Mouse (Mus musculus) embryonic facial prominence, embryonic 12.5 days (tissue): ENCODE data around the gene Ssb. TPM values are rescaled to one million over a fixed set of nuclear protein-coding genes. Genes with fewer than 3 reads are reported as not detected.
A peak's percentile ranks its signal among the peaks of the same experiment; 100 is the strongest.

Source experiments
- ATAC-seq: fragments of 200-750 bp; cut with Nextera tagmentation; 2 replicates; pipeline ENCODE4 v1.8.0; 2017; ENCODE audit not compliant: insufficient number of reproducible peaks, insufficient read depth, low FRiP score, low TSS enrichment
- H3K27ac ChIP-seq: fragments of 300-500 bp; sonication (generic); 2 replicates; pipeline ENCODE4 v1.5.1; 2016; ENCODE audit warnings: mild to moderate bottlenecking
- H3K27me3 ChIP-seq: fragments of 300-500 bp; sonication (generic); 2 replicates; pipeline ENCODE4 v1.6.1; 2016; ENCODE audit warnings: mild to moderate bottlenecking, moderate library complexity
- H3K36me3 ChIP-seq: fragments of 300-500 bp; sonication (generic); 2 replicates; pipeline ENCODE4 v1.6.1; 2016; ENCODE audit warnings: mild to moderate bottlenecking
- H3K4me1 ChIP-seq: fragments of 300-500 bp; sonication (generic); 2 replicates; pipeline ENCODE4 v1.6.1; 2016
- H3K4me2 ChIP-seq: fragments of 300-500 bp; sonication (generic); replicated peaks from 2 replicates; pipeline ENCODE4 v1.6.1; 2016; ENCODE audit warnings: mild to moderate bottlenecking, moderate library complexity
- H3K4me3 ChIP-seq: fragments of 300-500 bp; sonication (generic); 2 replicates; pipeline ENCODE4 v1.5.1; 2016; ENCODE audit warnings: mild to moderate bottlenecking
- H3K9ac ChIP-seq: fragments of 300-500 bp; sonication (generic); 2 replicates; pipeline ENCODE4 v1.6.1; 2016; ENCODE audit warnings: mild to moderate bottlenecking, moderate library complexity
- H3K9me3 ChIP-seq: fragments of 300-500 bp; sonication (generic); 2 replicates; pipeline ENCODE4 v1.6.1; 2016; ENCODE audit warnings: mild to moderate bottlenecking, moderate library complexity
- WGBS: fragments of 180-500 bp; shearing (Covaris S2); methylation state at CpG from one replicate; pipeline ENCODE4 v1.1.7; 2016; 5-methylcytosine and 5-hydroxymethylcytosine counted together
- polyA plus RNA-seq: library from polyadenylated mRNA; unstranded; fragments of >200 nt; fragmentation: Nextera tagmentation; extraction: Ambion mirVana; gene quantifications from 2 replicates; pipeline ENCODE4 v1.2.1, GENCODE M21; 2016

Ssb gene
- polyA plus RNA-seq, 1 experiment from 2014 or later = 371 TPM

- Histone ChIP-seq H3K4me3 (no peak overlapping the region), H3K27ac (no peak overlapping the region), H3K9ac (no peak overlapping the region), H3K4me1 (0 out of 2 replicates have a peak, but pooled peaks cover under 1% of the 10 kb centered on the region), H3K36me3 (peaks cover 60% of the 10 kb centered on the region), H3K27me3 (no peaks in the 10 kb centered on the region), H3K9me3 (no peaks in the 10 kb centered on the region), H3K4me2 (no peak overlapping the region)
- no peak for ATAC-seq
- 88% methylated on average over 8 of the region's 8 CpGs for WGBS
Measured at GRCm38 (mm10) chr2:69830116-69830515, 31.2 kb upstream of the Ssb start.

DNA sequence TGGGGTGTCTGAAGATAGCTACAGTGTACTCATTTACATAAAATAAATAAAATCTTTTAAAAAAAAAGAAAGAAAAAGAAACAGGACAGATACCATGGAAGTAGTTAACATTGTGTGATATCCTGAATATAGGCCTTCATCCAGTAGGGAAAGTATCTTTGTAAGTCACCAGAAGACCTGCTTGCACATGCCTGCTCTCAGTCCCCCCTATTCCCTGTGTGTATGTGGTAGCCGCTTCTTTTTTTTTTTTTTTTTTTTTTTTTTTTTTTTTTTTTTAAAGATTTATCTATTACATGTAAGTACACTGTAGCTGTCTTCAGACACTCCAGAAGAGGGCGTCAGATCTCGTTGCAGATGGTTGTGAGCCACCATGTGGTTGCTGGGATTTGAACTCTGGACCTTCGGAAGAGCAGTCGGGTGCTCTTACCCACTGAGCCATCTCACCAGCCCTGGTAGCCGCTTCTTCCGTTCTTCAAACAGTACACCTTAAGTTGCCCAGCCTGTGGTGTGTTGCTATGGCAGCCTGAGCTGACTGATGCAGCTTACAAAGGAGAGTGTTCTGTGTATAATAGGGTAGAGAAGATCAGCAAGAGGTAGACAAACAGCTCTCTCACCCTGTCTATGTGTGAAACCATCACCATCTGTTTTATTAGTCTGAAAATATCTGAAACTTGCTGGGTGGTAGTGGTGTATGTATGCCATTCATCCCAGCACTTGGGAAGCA, 24.0 kb upstream of the Ssb start:
- whole genome bisulfite sequencing = 74% methylated on average over 7 of the region's 7 CpGs
- no peak for ATAC-seq
- peaks cover 31% of the 10 kb centered on the region for H3K36me3 ChIP-seq

GRCm38 (mm10) chr2:69837996-69838395, 23.4 kb upstream of the Ssb start:
- H3K9me3 ChIP-seq = no peaks in the 10 kb centered on the region

More for the DNA sequence above, 24.0 kb upstream of the Ssb start:
- Histone ChIP-seq H3K4me1 (0 out of 2 replicates have a peak, but pooled peaks cover 6% of the 10 kb centered on the region), H3K9ac (no peak overlapping the region), H3K4me3 (no peak overlapping the region), H3K27ac (no peak overlapping the region), H3K9me3 (no peaks in the 10 kb centered on the region), H3K27me3 (no peaks in the 10 kb centered on the region), H3K4me2 (no peak overlapping the region)

DNA sequence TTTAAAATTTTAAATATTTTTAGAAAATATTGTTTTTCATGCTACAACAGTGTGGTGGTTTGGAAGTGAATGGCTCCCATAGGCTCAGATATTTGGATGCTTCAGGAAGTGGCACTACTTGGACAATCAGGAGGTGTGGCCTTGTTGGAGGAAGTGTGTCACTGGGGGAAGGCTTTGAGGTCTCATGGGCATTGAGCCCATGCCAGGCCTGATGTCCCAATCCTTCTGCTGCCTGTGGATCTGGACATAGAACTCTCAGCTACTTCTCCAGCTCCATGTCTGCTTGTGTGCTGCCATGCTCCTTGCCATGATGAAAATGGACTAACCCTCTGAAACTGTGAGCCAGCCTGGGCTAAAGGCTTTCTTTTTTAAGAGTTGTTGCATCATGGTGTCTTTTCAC, 22.7 kb upstream of the Ssb start:
- Histone ChIP-seq H3K36me3 (peaks cover 22% of the 10 kb centered on the region), H3K4me3 (no peak overlapping the region), H3K4me1 (0 out of 2 replicates have a peak, but pooled peaks cover 6% of the 10 kb centered on the region), H3K9ac (no peak overlapping the region), H3K27me3 (no peaks in the 10 kb centered on the region), H3K9me3 (no peaks in the 10 kb centered on the region), H3K4me2 (no peak overlapping the region), H3K27ac (no peak overlapping the region)
- ATAC-seq = no peak

More at GRCm38 (mm10) chr2:69837996-69838395, 23.4 kb upstream of the Ssb start:
- no peak for ATAC-seq
- Histone ChIP-seq H3K9ac (no peak overlapping the region), H3K4me1 (0 out of 2 replicates have a peak, but pooled peaks cover 6% of the 10 kb centered on the region), H3K27me3 (no peaks in the 10 kb centered on the region), H3K27ac (no peak overlapping the region), H3K4me3 (no peak overlapping the region), H3K4me2 (no peak overlapping the region), H3K36me3 (peaks cover 28% of the 10 kb centered on the region)
- WGBS = 30% methylated on average over 3 of the region's 3 CpGs

DNA sequence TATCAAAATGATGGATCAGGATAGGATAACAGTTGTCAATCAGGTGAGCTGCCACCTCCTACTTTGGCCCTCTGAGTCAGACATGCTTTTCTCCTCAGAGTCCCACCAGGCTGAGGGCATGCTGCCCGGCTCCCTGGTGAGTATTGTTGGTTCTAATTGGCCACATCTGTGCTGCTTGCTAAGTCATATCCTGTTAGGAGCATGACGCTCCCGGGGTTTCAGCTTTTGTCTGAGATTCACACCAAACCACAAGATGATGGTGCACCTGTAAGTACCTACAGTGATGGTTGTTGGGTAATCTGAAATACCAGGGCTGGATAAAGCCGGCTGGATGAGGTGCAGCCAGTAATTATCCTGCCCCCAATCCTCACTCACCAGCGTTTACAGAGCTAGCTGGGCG, 21.1 kb upstream of the Ssb start:
- 0 out of 2 replicates have a peak, but pooled peaks cover 6% of the 10 kb centered on the region for H3K4me1 ChIP-seq
- no peak overlapping the region for H3K27ac ChIP-seq
- ATAC-seq = no peak
- no peak overlapping the region for H3K4me2 ChIP-seq
- H3K9me3 ChIP-seq = no peaks in the 10 kb centered on the region
- peaks cover 12% of the 10 kb centered on the region; the same call in 1 of the 2 replicates for H3K36me3 ChIP-seq
- no peak overlapping the region for H3K4me3 ChIP-seq
- H3K9ac ChIP-seq = no peak overlapping the region
- WGBS = 27% methylated on average over 6 of the region's 6 CpGs
- H3K27me3 ChIP-seq = no peaks in the 10 kb centered on the region

- Histone ChIP-seq H3K4me2 (no peak overlapping the region), H3K27me3 (no peaks in the 10 kb centered on the region), H3K36me3 (no peaks in the 10 kb centered on the region), H3K4me3 (no peak overlapping the region), H3K27ac (no peak overlapping the region), H3K9ac (no peak overlapping the region), H3K9me3 (no peaks in the 10 kb centered on the region), H3K4me1 (no peaks in the 10 kb centered on the region)
- no peak for ATAC-seq
- 58% methylated on average over 6 of the region's 6 CpGs for WGBS
Measured at GRCm38 (mm10) chr2:69849215-69849614, 12.1 kb upstream of the Ssb start.

DNA sequence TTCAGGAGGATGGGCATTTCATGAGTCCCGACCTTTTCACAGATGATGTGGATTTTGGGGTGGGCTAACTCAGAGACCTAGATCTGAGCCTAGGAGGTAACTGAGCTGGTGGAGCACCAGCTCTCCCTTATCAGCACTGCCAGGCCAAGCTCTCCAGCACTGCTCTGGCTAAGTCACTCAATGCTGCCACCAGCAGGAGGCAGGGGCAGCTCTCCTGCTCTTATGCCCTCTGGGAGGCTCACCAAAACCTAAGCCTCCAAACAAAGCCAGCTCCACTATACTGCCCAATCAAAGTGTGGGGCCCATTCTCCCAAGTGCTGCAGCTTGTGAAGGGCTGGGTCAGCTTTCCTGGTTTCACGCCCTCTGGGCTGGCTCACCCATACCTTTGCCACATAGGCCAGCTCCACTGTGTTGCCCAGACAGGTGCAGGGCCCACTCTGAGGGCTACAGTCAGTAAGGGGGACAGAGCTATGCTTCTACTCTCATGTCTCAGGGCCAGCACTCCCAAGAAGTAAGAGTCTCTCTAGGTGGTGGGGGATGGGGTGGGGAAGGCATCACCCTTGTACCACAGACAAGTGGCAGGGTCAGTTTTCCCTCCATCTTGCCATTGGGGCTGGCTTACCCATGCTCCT, 9.8 kb upstream of the Ssb start:
- Histone ChIP-seq H3K4me1 (no peaks in the 10 kb centered on the region), H3K4me2 (no peak overlapping the region), H3K4me3 (no peak overlapping the region), H3K9ac (no peak overlapping the region), H3K9me3 (no peaks in the 10 kb centered on the region), H3K27me3 (no peaks in the 10 kb centered on the region), H3K27ac (no peak overlapping the region), H3K36me3 (no peaks in the 10 kb centered on the region)
- ATAC-seq = no peak
- WGBS = 65% methylated on average over 2 of the region's 2 CpGs

DNA sequence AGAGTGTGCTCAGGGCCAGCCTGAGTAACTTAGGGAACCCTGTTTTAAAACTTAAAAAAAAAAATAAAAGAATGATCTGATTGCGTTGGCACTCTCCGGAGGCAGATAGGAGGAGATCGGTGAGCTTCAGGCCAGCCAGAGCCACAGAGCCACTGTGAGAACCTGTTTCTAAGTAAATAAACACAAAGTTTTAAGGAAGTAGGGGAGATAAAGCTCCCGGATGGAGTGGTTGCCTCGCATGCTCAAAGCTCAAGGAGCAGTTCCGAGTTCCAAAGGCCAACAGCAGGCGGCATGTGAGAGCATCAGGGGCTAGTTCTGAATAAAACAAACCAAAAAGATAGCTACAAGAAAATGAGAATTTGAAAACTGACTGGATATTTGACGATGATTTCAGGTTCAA, 5.0 kb upstream of the Ssb start:
- no peak overlapping the region for H3K4me2 ChIP-seq
- WGBS = 63% methylated on average over 8 of the region's 8 CpGs

GRCm38 (mm10) chr2:69857882-69858281, 3.5 kb upstream of the Ssb start:
- ATAC-seq = no peak
- H3K27ac ChIP-seq = no peak overlapping the region
- H3K36me3 ChIP-seq = no peaks in the 10 kb centered on the region
- no peak overlapping the region for H3K4me3 ChIP-seq
- H3K27me3 ChIP-seq = no peaks in the 10 kb centered on the region
- WGBS = 86% methylated on average over 1 of the region's 1 CpGs
- peaks cover 4% of the 10 kb centered on the region; the same call in 1 of the 2 replicates for H3K4me1 ChIP-seq
- no peaks in the 10 kb centered on the region for H3K9me3 ChIP-seq
- no peak overlapping the region for H3K9ac ChIP-seq
- H3K4me2 ChIP-seq = no peak overlapping the region

More for the DNA sequence above, 5.0 kb upstream of the Ssb start:
- ATAC-seq = no peak
- Histone ChIP-seq H3K9ac (no peak overlapping the region), H3K36me3 (no peaks in the 10 kb centered on the region), H3K9me3 (no peaks in the 10 kb centered on the region), H3K4me1 (no peaks in the 10 kb centered on the region), H3K4me3 (no peak overlapping the region), H3K27ac (no peak overlapping the region), H3K27me3 (no peaks in the 10 kb centered on the region)

DNA sequence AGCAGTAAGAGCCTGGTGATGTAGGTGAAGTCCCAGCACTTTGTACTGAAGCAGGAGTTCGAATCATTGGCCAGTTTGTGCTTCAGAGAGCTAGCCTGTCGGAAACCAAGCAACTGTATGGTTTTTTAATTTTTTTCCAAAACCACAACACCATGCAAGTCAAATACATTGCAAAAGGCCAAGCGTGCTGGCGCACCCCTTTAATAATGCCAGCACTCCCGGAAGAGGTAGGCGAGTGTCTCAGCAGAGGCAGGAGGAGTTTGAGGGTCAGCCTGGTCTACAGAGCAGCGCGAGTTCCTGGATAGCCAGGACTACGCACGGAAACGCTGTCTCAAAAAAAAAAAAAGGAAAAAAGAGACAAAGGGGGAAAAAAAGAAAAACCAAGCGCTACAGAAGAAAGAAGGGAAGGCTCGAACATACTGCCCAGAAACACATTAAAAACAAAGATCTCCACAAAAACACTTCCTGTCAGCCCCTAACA, 350 bp upstream of the Ssb start:
- Histone ChIP-seq H3K4me2 (peak overlapping the region; percentile 54), H3K4me1 (peaks cover 7% of the 10 kb centered on the region; the same call in 1 of the 2 replicates), H3K27me3 (no peaks in the 10 kb centered on the region), H3K27ac (peak overlapping the region; percentile 92), H3K36me3 (0 out of 2 replicates have a peak, but pooled peaks cover 7% of the 10 kb centered on the region), H3K4me3 (peak overlapping the region; percentile 95), H3K9me3 (no peaks in the 10 kb centered on the region), H3K9ac (peak overlapping the region; percentile 98)
- 13% methylated on average over 12 of the region's 13 CpGs for WGBS
- 0 out of 2 replicates have a peak, but pooled peaks have one; percentile 42 for ATAC-seq

GRCm38 (mm10) chr2:69862117-69862657, 825 bp downstream of the Ssb start:
- H3K4me1 ChIP-seq = peaks cover 7% of the 10 kb centered on the region; the same call in 1 of the 2 replicates
- peaks cover 11% of the 10 kb centered on the region; the same call in 1 of the 2 replicates for H3K36me3 ChIP-seq
- 3% methylated on average over 13 of the region's 13 CpGs for WGBS
- H3K9ac ChIP-seq = peak overlapping the region; percentile 98
- H3K4me2 ChIP-seq = peak overlapping the region; percentile 72
- peak overlapping the region; percentile 95 for H3K4me3 ChIP-seq
- ATAC-seq = no peak
- no peaks in the 10 kb centered on the region for H3K27me3 ChIP-seq
- peak overlapping the region; percentile 92; the same call in 1 of the 2 replicates for H3K27ac ChIP-seq
- H3K9me3 ChIP-seq = no peaks in the 10 kb centered on the region
